Mouse (Mus musculus): ENCODE measurements around the gene Gm21885. TPM values are rescaled to one million over a fixed set of nuclear protein-coding genes. Genes with fewer than 3 reads are reported as not detected.

Gm21885 gene
- polyA plus RNA-seq, 1 experiment from 2014 or later, result not detected

DNA sequence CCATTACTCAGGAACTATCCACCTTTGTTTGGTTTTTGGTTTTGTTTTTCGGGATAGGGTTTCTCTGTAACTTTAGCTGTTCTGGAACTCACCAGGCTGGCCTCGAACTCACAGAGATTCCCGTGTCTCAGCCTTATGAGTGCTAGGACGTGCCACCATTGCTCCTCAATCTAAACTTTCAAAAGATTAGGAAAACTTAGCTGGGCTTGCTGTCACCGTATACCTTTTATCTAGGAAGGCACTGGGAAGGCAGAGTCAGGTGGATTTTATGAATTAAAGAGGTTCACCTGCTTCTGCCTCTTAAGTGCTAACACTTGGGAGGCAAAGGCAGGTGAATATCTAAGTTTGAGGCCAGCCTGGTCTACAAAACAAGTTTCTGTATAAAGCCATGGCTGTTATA, 41.0 kb downstream of the Gm21885 start:
- ATAC-seq (ENCODE audit: insufficient number of reproducible peaks, insufficient read depth, low FRiP score, low TSS enrichment), result no peak
- H3K36me3 ChIP-seq, result peaks cover 6% of the 10 kb centered on the region; the same call in 1 of the 2 replicates
- no peaks in the 10 kb centered on the region for H3K9me3 ChIP-seq
- H3K4me2 ChIP-seq (replicated peaks), result peak overlapping the region; percentile 70
- 32% methylated on average over 5 of the region's 5 CpGs for WGBS
- H3K27me3 ChIP-seq, result no peaks in the 10 kb centered on the region
- peaks cover 15% of the 10 kb centered on the region for H3K4me1 ChIP-seq
- H3K27ac ChIP-seq, result peak overlapping the region; percentile 97
- H3K9ac ChIP-seq, result peak overlapping the region; percentile 97
- peak overlapping the region; percentile 91 for H3K4me3 ChIP-seq

GRCm38 (mm10) chr11:94323271-94323925, 41.7 kb downstream of the Gm21885 start:
- 82% methylated on average over 5 of the region's 5 CpGs for WGBS
- Histone ChIP-seq H3K4me3 (no peak overlapping the region), H3K9me3 (no peaks in the 10 kb centered on the region), H3K4me2 (replicated peaks) (no peak overlapping the region), H3K9ac (no peak overlapping the region), H3K4me1 (peaks cover 11% of the 10 kb centered on the region), H3K27ac (no peak overlapping the region), H3K36me3 (peaks cover 6% of the 10 kb centered on the region; the same call in 1 of the 2 replicates), H3K27me3 (no peaks in the 10 kb centered on the region)
- no peak for ATAC-seq (ENCODE audit: insufficient number of reproducible peaks, insufficient read depth, low FRiP score, low TSS enrichment)

DNA sequence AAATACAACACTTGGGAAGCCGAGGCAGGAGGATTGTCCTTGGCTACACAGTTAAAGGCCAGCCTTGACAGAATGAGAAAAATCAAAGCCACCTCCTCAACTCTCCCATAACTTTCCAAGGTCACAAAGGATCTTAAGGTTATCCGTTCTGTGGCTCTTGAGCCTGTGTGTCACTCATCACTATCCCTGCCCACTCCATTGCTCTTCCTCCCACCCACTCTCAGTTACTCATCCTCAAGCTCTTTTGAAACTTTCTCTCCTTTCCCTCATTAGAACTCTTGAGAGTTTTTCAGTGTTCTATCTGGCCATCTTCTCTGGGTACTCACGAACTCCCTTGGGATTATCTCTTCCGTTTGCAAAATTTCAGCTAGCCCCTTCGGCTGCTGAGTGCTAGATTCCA, 42.9 kb downstream of the Gm21885 start:
- Histone ChIP-seq H3K36me3 (no peaks in the 10 kb centered on the region), H3K4me1 (peaks cover 16% of the 10 kb centered on the region), H3K4me2 (replicated peaks) (no peak overlapping the region), H3K27me3 (no peaks in the 10 kb centered on the region), H3K4me3 (no peak overlapping the region), H3K9ac (no peak overlapping the region), H3K27ac (no peak overlapping the region), H3K9me3 (no peaks in the 10 kb centered on the region)
- 84% methylated on average over 5 of the region's 5 CpGs for WGBS
- ATAC-seq (ENCODE audit: insufficient number of reproducible peaks, insufficient read depth, low FRiP score, low TSS enrichment), result no peak

DNA sequence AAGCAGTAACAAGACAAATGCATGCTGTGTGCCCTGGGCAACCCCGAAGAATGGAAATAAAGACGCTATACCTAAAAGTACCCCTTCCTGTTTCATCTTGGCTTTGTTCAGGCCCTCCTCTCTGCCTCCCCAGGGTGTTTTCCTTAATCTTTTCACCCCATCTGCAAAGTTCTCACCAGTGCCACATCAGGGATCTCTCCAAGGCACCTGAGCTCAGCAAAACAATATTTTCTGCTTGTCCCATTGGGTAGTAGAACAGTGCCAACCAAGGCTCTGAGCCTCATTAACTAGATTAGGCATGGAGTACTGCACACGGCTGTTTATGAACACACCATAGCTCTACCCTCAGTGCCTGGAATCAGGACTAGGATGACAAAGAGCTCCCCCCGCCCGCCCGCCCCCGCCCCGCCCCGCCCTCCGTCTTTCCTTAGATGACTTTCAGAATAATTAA, 45.3 kb downstream of the Gm21885 start:
- Histone ChIP-seq H3K4me1 (peaks cover 24% of the 10 kb centered on the region), H3K9ac (peak overlapping the region; percentile 15; the same call in 1 of the 2 replicates), H3K4me3 (peak overlapping the region; percentile 68), H3K27me3 (no peaks in the 10 kb centered on the region), H3K4me2 (replicated peaks) (peak overlapping the region; percentile 71), H3K36me3 (no peaks in the 10 kb centered on the region), H3K27ac (peak overlapping the region; percentile 99), H3K9me3 (no peaks in the 10 kb centered on the region)
- peak; percentile 67; the same call in 1 of the 2 replicates for ATAC-seq (ENCODE audit: insufficient number of reproducible peaks, insufficient read depth, low FRiP score, low TSS enrichment)
- WGBS, result 3% methylated on average over 10 of the region's 10 CpGs

DNA sequence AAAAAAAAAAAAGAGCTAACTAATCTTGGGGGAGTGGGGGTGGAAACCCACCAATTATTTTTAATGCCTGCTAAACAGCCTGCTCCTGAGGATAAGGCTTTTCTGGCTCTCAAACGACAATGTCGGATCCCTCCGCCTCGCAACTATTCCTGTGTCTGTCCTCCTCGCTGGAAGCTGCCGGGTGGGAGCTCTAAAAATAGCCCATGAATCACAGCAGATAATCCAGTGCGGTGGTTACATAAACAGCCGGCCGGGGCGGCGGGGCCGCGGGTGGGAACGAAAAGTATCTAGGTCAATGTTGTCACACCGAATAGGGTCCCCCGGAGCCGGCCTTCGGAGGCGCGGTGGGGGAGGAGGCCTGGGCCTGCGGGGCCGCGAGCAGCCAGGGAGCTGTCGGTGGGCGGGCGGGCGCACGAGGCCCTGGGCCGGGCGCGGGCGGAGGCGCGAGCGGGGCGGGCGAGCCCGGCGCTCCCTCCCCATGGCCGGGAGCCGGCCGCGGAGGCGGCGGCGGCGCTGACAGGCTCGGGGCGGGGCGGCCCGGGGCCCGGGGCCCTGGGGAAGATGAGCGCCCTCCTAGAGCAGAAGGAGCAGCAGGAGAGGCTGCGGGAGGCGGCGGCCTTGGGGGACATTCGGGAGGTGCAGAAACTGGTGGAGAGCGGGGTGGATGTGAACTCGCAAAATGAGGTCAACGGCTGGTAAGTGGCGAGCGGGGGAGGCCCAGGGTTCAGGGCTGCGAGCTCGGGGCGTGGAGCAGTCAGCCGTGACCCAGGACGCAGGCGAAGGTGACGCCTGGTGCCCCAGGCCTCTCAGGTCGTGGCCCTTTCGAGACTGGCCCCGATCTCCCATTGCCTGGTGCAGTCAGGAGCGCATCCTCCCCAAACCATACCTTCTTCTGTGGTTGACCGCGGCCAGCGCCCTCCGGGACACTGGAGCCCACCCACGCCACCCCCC, 46.3 kb downstream of the Gm21885 start, which contains the start of gene Ankrd40:
TSS of gene Ankrd40 (plus strand) at position 309 of the 951 bp plus-strand sequence.
- Histone ChIP-seq H3K27ac (peak within 1 kb of the TSS; percentile 99), H3K4me3 (peak within 1 kb of the TSS; percentile 68), H3K4me1 (peaks cover 24% of the 10 kb centered on the region), H3K36me3 (no peaks in the 10 kb centered on the region), H3K9me3 (no peaks in the 10 kb centered on the region), H3K27me3 (no peaks in the 10 kb centered on the region), H3K9ac (peak within 1 kb of the TSS; percentile 96), H3K4me2 (replicated peaks) (peak within 1 kb of the TSS; percentile 71)
- under 1% methylated on average over 68 of the region's 78 CpGs for WGBS
- peak; percentile 75 for ATAC-seq (ENCODE audit: insufficient number of reproducible peaks, insufficient read depth, low FRiP score, low TSS enrichment)

DNA sequence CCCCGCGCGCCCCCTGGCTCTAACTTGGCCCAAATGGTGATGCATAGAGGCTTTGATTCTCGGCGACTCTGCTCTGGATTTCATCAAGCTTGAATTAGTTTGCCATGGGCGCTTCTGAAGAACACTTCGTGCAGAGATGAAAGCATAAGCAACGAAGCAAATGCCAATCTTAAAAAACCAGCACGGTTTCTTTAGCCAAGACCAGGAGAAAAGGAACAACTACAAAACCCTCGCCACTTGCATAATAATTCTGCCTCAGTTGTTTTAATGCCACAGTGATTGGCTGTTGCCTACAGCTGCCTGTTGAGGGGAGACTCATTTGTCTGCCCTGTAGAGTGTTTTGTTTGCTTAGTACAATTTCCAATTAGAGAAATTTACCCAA, 47.0 kb downstream of the Gm21885 start:
- Histone ChIP-seq H3K27ac (peak overlapping the region; percentile 99), H3K9me3 (no peaks in the 10 kb centered on the region), H3K27me3 (no peaks in the 10 kb centered on the region), H3K9ac (peak overlapping the region; percentile 96), H3K36me3 (no peaks in the 10 kb centered on the region), H3K4me3 (peak overlapping the region; percentile 68), H3K4me2 (replicated peaks) (peak overlapping the region; percentile 71), H3K4me1 (peaks cover 24% of the 10 kb centered on the region)
- no peak for ATAC-seq (ENCODE audit: insufficient number of reproducible peaks, insufficient read depth, low FRiP score, low TSS enrichment)
- 2% methylated on average over 10 of the region's 10 CpGs for WGBS

- no peaks in the 10 kb centered on the region for H3K9me3 ChIP-seq
Observed at GRCm38 (mm10) chr11:94329270-94329891, 47.7 kb downstream of the Gm21885 start.

GRCm38 (mm10) chr11:94330211-94330610, 48.5 kb downstream of the Gm21885 start:
- no peaks in the 10 kb centered on the region for H3K9me3 ChIP-seq
- WGBS, result 91% methylated on average over 3 of the region's 3 CpGs
- H3K27ac ChIP-seq, result no peak overlapping the region
- H3K4me3 ChIP-seq, result no peak overlapping the region
- no peaks in the 10 kb centered on the region for H3K27me3 ChIP-seq
- peaks cover 24% of the 10 kb centered on the region for H3K4me1 ChIP-seq
- H3K9ac ChIP-seq, result no peak overlapping the region
- ATAC-seq (ENCODE audit: insufficient number of reproducible peaks, insufficient read depth, low FRiP score, low TSS enrichment), result no peak
- H3K4me2 ChIP-seq (replicated peaks), result no peak overlapping the region
- H3K36me3 ChIP-seq, result peaks cover 9% of the 10 kb centered on the region

More at GRCm38 (mm10) chr11:94329270-94329891, 47.7 kb downstream of the Gm21885 start:
- WGBS, result 54% methylated on average over 4 of the region's 4 CpGs
- Histone ChIP-seq H3K4me2 (replicated peaks) (peak overlapping the region; percentile 71; the same call in 1 of the 2 replicates), H3K4me1 (peaks cover 24% of the 10 kb centered on the region), H3K9ac (no peak overlapping the region), H3K27me3 (no peaks in the 10 kb centered on the region), H3K36me3 (peaks cover 3% of the 10 kb centered on the region), H3K27ac (no peak overlapping the region), H3K4me3 (no peak overlapping the region)
- ATAC-seq (ENCODE audit: insufficient number of reproducible peaks, insufficient read depth, low FRiP score, low TSS enrichment), result no peak

DNA sequence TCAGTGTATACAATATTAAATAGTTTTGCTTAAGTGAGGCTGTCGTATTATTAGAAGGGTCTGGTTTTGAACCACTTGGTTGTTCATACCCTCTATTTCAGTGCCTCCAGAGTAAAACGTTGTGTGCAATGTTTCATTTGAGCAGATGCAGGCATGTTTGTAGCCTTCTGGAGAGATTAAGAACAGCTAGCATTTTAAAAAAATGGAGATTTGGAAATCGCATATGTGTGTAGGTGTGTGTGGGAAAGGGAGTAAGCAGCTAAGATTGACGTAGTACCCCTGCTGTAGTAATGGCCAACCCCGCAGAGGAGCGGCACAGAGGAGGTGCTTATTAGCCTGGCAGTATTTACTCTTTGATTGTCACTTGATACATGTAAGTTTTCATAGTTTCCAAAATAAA, 51.1 kb downstream of the Gm21885 start:
- no peak overlapping the region for H3K27ac ChIP-seq
- H3K4me1 ChIP-seq, result peaks cover 18% of the 10 kb centered on the region
- no peaks in the 10 kb centered on the region for H3K9me3 ChIP-seq
- H3K4me3 ChIP-seq, result no peak overlapping the region
- H3K27me3 ChIP-seq, result no peaks in the 10 kb centered on the region
- peaks cover 28% of the 10 kb centered on the region for H3K36me3 ChIP-seq
- ATAC-seq (ENCODE audit: insufficient number of reproducible peaks, insufficient read depth, low FRiP score, low TSS enrichment), result no peak
- H3K4me2 ChIP-seq (replicated peaks), result no peak overlapping the region
- H3K9ac ChIP-seq, result no peak overlapping the region
- 95% methylated on average over 6 of the region's 6 CpGs for WGBS

DNA sequence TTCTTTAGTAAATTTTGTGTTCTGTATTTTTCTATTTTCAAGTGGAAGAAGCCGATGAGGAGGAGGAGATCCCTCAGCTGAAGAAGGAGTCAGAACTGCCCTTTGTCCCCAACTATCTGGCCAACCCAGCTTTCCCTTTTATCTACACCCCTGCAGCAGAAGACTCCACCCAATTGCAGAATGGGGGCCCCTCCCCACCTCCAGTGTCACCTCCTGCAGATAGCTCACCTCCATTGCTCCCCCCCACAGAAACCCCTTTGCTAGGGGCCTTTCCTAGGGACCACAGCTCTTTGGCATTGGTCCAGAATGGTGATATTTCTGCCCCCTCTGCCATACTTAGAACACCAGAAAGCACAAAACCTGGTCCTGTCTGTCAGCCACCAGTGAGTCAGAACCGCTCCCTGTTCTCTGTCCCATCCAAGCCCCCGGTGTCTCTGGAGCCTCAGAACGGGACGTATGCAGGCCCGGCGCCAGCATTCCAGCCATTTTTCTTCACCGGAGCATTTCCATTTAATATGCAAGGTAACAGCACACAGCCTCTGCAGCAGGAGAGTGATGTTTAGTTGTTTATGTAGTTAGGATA, 52.8 kb downstream of the Gm21885 start:
- no peak overlapping the region for H3K4me3 ChIP-seq
- H3K4me1 ChIP-seq, result peaks cover 14% of the 10 kb centered on the region
- H3K9me3 ChIP-seq, result no peaks in the 10 kb centered on the region
- H3K36me3 ChIP-seq, result peaks cover 45% of the 10 kb centered on the region
- no peak for ATAC-seq (ENCODE audit: insufficient number of reproducible peaks, insufficient read depth, low FRiP score, low TSS enrichment)
- 90% methylated on average over 8 of the region's 8 CpGs for WGBS
- no peaks in the 10 kb centered on the region for H3K27me3 ChIP-seq
- H3K27ac ChIP-seq, result no peak overlapping the region
- H3K4me2 ChIP-seq (replicated peaks), result no peak overlapping the region
- no peak overlapping the region for H3K9ac ChIP-seq
